In genomic region chr1:94221006-94221405, GRCm38 (mm10) we compare ENCODE assay signal across 31 mouse cellular contexts.
A peak's percentile ranks its signal among the peaks of the same experiment; 100 is the strongest.
DNase-seq lines count a peak whose midpoint lies in the region; ATAC-seq and TF ChIP-seq lines count a peak whose summit lies in the region.
"Had no signal": no experiment of that assay in that cellular context is flagged by ENCODE, and none has a peak within 500 bp of the region (broad histone marks: within the 10 kb centered on the region; RNA-seq: fewer than 3 reads in every experiment).

No protein-coding gene starts in this region.

- H3K4me2 ChIP-seq in forebrain, embryonic 14.5 days (ENCODE audit: low read length), result no peak overlapping the region
- H3K4me2 ChIP-seq in forebrain, embryonic 12.5 days, result no peak overlapping the region
- H3K4me2 ChIP-seq in lung, embryonic 14.5 days, result no peak overlapping the region
- H3K4me2 ChIP-seq: embryonic facial prominence, embryonic 15.5 days; heart, embryonic 13.5 days; kidney, embryonic 15.5 days; limb, embryonic 12.5 days; liver, embryonic 11.5 days; midbrain, embryonic 11.5 days had no signal

- peak; percentile 50; the same call in 1 of the 2 replicates for ATAC-seq in forebrain, embryonic 14.5 days
- no peak for ATAC-seq in forebrain, embryonic 12.5 days (ENCODE audit: low FRiP score)
- ATAC-seq in lung, embryonic 14.5 days (ENCODE audit: insufficient read depth), result peak; percentile 74
- ATAC-seq: activated CD4-positive, CD25-positive, alpha-beta regulatory T cell, adult 4 months; forebrain, postnatal 0 days; hindbrain, embryonic 16.5 days; midbrain, embryonic 16.5 days had no signal

- peak; percentile 37 for DNase-seq in forebrain, embryonic 14.5 days (ENCODE audit: low spot score)
- DNase-seq in lung, embryonic 14.5 days, result peak; percentile 77
- DNase-seq in lung, postnatal 25 days (ENCODE audit: low spot score), result no peak
- peak; percentile 16 for DNase-seq in 416B (ENCODE audit: low read depth)
- DNase-seq in brain, embryonic 14.5 days (ENCODE audit: low read depth), result peak; percentile 65
- no peak for DNase-seq in frontal cortex, adult 2 months (ENCODE audit: extremely low spot score in 1 of 2, low spot score in 1 of 2)
- DNase-seq: adrenal gland, adult 2 months; adrenal gland, postnatal 36 days; B cell, adult 2 months; cerebellum, adult 8-10 months; cerebellum, postnatal 36 days; forebrain, postnatal 0 days; gastrocnemius, postnatal 10 days; heart, postnatal 10 days; kidney, adult 18-20 months; kidney, postnatal 25 days; lung, postnatal 14 days; right cerebral cortex, postnatal 4 days; thymus, adult 18-20 months; thymus, postnatal 25 days had no signal

- no peaks in the 10 kb centered on the region for H3K27me3 ChIP-seq in forebrain, embryonic 14.5 days (replicated peaks; ENCODE audit: control insufficient read depth, insufficient read depth, low read length)
- H3K27me3 ChIP-seq in forebrain, embryonic 12.5 days, result no peaks in the 10 kb centered on the region
- H3K27me3 ChIP-seq in lung, embryonic 14.5 days (ENCODE audit: insufficient read depth, low read length), result no peaks in the 10 kb centered on the region
- H3K27me3 ChIP-seq: embryonic facial prominence, embryonic 15.5 days; heart, embryonic 13.5 days; kidney, embryonic 15.5 days; limb, embryonic 12.5 days had no signal

- H3K36me3 ChIP-seq in forebrain, embryonic 14.5 days (ENCODE audit: control insufficient read depth, insufficient read depth, low read length), result no peaks in the 10 kb centered on the region
- no peaks in the 10 kb centered on the region for H3K36me3 ChIP-seq in forebrain, embryonic 12.5 days (replicated peaks)
- no peaks in the 10 kb centered on the region for H3K36me3 ChIP-seq in lung, embryonic 14.5 days (ENCODE audit: insufficient read depth)
- H3K36me3 ChIP-seq: embryonic facial prominence, embryonic 15.5 days; heart, embryonic 13.5 days; hindbrain, embryonic 10.5 days; kidney, embryonic 15.5 days; limb, embryonic 12.5 days had no signal

- no peak overlapping the region for H3K9ac ChIP-seq in forebrain, embryonic 14.5 days (ENCODE audit: low read length)
- H3K9ac ChIP-seq in forebrain, embryonic 12.5 days, result no peak overlapping the region
- no peak overlapping the region for H3K9ac ChIP-seq in lung, embryonic 14.5 days
- H3K9ac ChIP-seq: embryonic facial prominence, embryonic 15.5 days; forebrain, postnatal 0 days; heart, embryonic 13.5 days; kidney, embryonic 15.5 days; limb, embryonic 12.5 days had no signal

- TF ChIP-seq POLR2A in brain, embryonic 14.5 days (IDR thresholded peaks at IDR 0.05; ENCODE audit: borderline replicate concordance, extremely low read depth, insufficient read depth, insufficient read length, poor library complexity, severe bottlenecking), result no peak

- WGBS in forebrain, embryonic 14.5 days, result 49% methylated on average over 3 of the region's 3 CpGs
- 74% methylated on average over 3 of the region's 3 CpGs for WGBS in forebrain, embryonic 12.5 days
- 24% methylated on average over 3 of the region's 3 CpGs for WGBS in lung, embryonic 14.5 days

- TF ChIP-seq CTCF in lung, embryonic 14.5 days (IDR thresholded peaks at IDR 0.05; ENCODE audit: low read depth), result no peak
- no peak for TF ChIP-seq CTCF in brain, embryonic 14.5 days (IDR thresholded peaks at IDR 0.05; ENCODE audit: borderline replicate concordance, extremely low read depth, insufficient read depth, insufficient read length)

- no peak overlapping the region for H3K4me3 ChIP-seq in forebrain, embryonic 14.5 days (ENCODE audit: low read depth, low read length)
- no peak overlapping the region for H3K4me3 ChIP-seq in forebrain, embryonic 12.5 days (replicated peaks)
- H3K4me3 ChIP-seq in lung, embryonic 14.5 days (ENCODE audit: low read depth, low read length), result no peak overlapping the region
- H3K4me3 ChIP-seq: embryonic facial prominence, embryonic 15.5 days; heart, embryonic 13.5 days; hindbrain, embryonic 10.5 days; kidney, embryonic 15.5 days; limb, embryonic 12.5 days had no signal

- no peaks in the 10 kb centered on the region for H3K4me1 ChIP-seq in forebrain, embryonic 14.5 days (ENCODE audit: control insufficient read depth, insufficient read depth, low read length)
- no peaks in the 10 kb centered on the region for H3K4me1 ChIP-seq in forebrain, embryonic 12.5 days
- H3K4me1 ChIP-seq in lung, embryonic 14.5 days (ENCODE audit: insufficient read depth), result no peaks in the 10 kb centered on the region
- H3K4me1 ChIP-seq: embryonic facial prominence, embryonic 15.5 days; heart, embryonic 13.5 days; hindbrain, embryonic 10.5 days; kidney, embryonic 15.5 days; limb, embryonic 12.5 days had no signal

- H3K27ac ChIP-seq in forebrain, embryonic 14.5 days (ENCODE audit: low read depth, low read length), result no peak overlapping the region
- no peak overlapping the region for H3K27ac ChIP-seq in forebrain, embryonic 12.5 days
- H3K27ac ChIP-seq in lung, embryonic 14.5 days (ENCODE audit: low read depth), result 0 out of 2 replicates have a peak overlapping the region, but pooled peaks have one; percentile 0
- H3K27ac ChIP-seq: embryonic facial prominence, embryonic 15.5 days; heart, embryonic 13.5 days; hindbrain, embryonic 10.5 days; kidney, embryonic 15.5 days; limb, embryonic 12.5 days had no signal

- no peaks in the 10 kb centered on the region for H3K9me3 ChIP-seq in forebrain, embryonic 14.5 days (replicated peaks; ENCODE audit: control insufficient read depth, low read length)
- no peaks in the 10 kb centered on the region for H3K9me3 ChIP-seq in forebrain, embryonic 12.5 days
- no peaks in the 10 kb centered on the region for H3K9me3 ChIP-seq in lung, embryonic 14.5 days (ENCODE audit: low read depth, low read length)
- H3K9me3 ChIP-seq: embryonic facial prominence, embryonic 15.5 days; heart, embryonic 13.5 days; hindbrain, embryonic 10.5 days; kidney, embryonic 15.5 days; limb, embryonic 12.5 days had no signal

Comparison
In these comparisons a context has a peak if more than half of its experiments do, and no peak if none do; other contexts are left out.
1. DNase-seq: peak in forebrain, embryonic 14.5 days (single experiment), lung, embryonic 14.5 days (single experiment), 416B (single experiment) and brain, embryonic 14.5 days (single experiment); none in lung, postnatal 25 days (single experiment) and frontal cortex, adult 2 months (0 of 2).